Mouse (Mus musculus): ENCODE measurements around the gene Radil.
A peak's percentile ranks its signal among the peaks of the same experiment; 100 is the strongest.

Gene Radil

GRCm38 (mm10) chr5:142550706-142551652 is at the start of gene Radil:
Gene Radil, minus strand, starts transcription at chr5:142551098.
- peak; percentile 62 for DNase-seq

GRCm38 (mm10) chr5:142597648-142598390 is 46.9 kb upstream of the Radil start:
- no peak for DNase-seq

- DNase-seq = no peak
Measured at GRCm38 (mm10) chr5:142596723-142597122, 45.8 kb upstream of the Radil start.

DNA sequence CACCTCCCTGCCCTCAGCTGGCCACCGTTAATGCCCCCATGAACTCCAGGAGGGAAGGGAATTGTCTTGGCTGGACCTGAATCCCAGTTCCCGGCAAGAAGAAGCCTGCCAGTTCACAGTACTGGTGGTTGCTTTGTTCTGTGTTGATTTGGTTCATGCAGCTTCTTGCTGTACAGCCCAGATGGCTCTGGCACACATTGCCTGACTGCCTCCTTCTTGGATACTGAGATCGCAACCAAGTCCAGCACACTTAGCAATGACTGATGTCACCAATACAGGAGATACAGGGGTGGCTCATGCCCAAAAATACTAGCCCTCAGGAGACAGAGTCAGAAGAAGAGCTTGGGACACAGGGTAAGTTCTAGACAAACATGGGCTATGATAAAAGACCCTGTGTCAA is 44.8 kb upstream of the Radil start:
- DNase-seq = no peak

DNA sequence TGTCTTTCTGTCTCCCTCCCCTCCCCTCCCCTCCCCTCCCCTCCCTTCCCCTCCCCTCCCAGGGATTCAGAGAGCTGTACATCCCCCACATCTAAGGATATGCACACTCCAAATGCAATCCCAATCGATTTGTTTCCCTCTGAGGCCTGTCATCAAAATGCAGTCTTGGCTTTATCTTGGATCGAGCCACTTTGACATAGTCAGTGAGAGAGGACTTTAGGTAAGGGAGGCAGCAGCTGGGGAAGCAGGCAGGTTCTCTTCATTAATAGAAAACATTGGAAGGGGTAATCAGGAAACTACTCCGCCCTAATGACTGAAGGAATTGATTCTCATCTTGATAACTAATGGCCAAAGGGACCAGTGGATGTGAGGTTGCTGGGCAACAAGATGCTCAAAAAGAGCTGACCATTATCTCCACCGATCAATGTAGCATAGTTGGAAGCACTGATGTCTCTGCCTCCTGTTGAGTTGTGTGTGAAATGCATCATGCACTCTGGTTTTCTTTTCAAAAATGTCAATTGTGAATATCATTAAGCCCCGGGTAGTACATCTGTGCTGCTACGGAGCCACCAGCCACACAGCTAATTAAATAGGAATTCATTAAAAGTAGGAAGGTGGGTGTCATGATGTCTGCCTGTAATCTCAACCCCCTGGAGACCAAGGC is 40.2 kb upstream of the Radil start:
- DNase-seq = no peak

DNA sequence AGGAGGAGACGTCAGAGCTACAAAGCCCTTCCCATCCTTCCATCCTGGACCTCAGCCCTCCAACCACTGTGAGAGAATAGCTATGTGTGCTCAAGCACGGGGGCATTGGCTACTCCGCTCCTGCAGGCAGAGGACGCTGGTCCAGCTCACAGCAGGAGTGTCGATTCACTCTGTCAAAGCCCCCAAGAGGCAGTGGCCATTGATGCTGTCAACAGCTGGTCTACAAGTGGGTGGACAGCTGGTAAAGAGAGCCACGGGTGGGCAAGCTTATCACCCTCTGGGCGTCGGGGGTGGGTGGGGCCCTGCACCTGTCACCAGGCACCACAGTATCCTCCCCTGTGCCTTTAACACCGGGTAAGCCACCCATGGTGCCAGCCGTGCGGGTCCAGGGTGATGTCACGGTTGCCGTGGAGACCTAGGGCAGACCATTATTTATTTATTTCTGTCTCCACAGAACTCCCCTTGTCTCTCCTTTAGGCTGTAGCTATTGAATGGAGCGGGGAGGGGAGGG is 32.8 kb upstream of the Radil start:
- no peak for DNase-seq

DNA sequence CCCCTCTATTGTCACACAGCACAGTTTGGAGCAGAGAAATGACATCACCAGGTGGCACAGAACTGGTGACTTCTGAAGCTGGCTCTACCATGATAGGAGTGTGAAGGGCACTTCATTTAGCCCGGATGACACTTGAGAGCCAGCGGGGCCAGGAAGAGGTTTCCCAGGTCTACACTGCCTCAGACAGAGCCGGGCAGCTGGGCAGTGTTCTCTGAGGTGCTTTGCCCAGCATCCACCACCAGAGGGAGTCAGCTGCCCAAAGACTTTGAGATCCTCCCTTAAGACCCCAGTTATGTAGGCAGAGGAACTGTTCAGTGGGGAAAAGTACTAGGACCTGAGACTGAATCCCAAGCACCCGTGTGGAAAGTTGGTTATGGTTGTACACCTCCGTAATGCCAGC is 30.6 kb upstream of the Radil start:
- peak; percentile 51 for DNase-seq

- DNase-seq = no peak
Measured at GRCm38 (mm10) chr5:142578192-142578591, 27.3 kb upstream of the Radil start.

DNA sequence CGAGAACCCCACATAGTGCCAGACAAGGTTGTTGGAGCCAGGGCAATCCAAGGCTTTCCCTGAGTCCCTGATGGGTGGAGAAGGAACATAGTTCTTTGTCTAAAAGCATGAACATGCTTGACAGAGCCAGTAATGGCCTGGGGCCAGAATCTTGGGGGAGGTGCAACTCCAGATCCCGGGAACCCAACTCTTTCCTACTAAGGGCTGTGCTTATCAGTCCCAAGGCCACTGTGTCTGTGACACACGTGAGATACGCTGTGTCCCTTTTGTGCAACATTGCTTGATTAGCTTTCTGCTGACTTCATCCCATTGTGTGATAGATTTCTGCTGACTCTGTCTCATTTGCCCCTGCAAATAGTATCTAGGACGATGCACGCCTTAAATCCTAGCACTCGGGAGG is 25.9 kb upstream of the Radil start:
- no peak for DNase-seq

GRCm38 (mm10) chr5:142574323-142575057 is 23.6 kb upstream of the Radil start:
- DNase-seq = no peak

DNA sequence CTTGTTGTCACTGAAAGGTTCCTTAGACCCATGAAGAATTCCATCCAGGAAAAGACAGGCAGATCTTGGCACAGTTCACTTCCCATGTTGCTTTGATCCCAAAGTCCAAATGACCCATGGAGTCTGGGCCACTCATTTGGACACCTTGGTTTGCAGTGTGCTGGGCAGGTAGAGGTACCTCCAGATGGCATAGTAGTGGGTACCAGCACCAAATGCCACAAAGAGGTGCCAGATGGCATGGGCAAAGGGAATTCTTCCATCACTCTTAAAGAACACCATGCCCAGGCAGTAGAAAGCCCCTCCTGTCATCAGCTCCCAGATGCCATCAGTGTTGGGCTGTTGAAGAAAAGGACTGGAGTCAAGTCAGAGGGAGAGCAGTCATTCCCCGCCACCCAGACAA is 13.7 kb upstream of the Radil start:
- no peak for DNase-seq

DNA sequence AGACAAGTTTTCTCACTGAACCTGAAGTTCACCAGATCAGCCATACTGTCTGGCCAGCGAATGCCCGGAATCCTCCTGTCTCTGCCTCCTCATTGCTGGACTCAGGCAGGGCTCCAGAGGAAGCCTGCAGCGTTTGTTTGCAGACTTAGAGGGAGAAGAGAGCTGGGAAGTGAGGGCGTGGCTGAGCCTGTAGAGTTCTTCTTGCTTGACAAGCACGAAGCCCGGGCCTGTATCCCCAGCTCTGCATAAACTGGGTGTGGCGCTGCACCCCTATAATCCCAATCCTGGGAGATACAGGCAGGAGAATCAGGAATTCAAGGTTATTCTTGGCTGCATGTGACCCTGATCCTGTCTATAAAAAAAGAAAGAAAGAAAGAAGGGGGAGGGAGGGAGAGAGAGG is 9.4 kb upstream of the Radil start:
- DNase-seq = no peak

- DNase-seq = peak; percentile 63
Measured at GRCm38 (mm10) chr5:142557397-142558067, 6.6 kb upstream of the Radil start.

DNA sequence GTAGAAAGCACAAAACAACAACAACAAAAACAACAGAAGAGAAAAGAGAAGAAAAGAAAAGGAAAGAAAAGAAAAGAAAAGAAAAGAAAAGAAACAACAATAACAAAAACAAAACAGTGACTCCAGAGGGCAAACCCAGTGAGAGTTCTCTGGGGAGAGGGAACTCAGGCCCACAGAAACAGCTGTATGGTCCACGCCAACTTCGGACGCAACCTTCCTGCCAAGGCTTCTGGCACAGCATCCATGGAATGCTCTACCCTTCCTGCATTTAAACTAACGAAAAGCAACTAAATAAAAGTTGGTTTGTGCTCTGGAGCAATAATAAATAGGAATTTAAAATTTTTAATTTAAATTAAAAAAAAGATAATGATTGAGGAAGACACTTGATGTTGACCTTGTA is 5.8 kb upstream of the Radil start:
- no peak for DNase-seq

GRCm38 (mm10) chr5:142555866-142556265 is 5.0 kb upstream of the Radil start:
- no peak for DNase-seq

DNA sequence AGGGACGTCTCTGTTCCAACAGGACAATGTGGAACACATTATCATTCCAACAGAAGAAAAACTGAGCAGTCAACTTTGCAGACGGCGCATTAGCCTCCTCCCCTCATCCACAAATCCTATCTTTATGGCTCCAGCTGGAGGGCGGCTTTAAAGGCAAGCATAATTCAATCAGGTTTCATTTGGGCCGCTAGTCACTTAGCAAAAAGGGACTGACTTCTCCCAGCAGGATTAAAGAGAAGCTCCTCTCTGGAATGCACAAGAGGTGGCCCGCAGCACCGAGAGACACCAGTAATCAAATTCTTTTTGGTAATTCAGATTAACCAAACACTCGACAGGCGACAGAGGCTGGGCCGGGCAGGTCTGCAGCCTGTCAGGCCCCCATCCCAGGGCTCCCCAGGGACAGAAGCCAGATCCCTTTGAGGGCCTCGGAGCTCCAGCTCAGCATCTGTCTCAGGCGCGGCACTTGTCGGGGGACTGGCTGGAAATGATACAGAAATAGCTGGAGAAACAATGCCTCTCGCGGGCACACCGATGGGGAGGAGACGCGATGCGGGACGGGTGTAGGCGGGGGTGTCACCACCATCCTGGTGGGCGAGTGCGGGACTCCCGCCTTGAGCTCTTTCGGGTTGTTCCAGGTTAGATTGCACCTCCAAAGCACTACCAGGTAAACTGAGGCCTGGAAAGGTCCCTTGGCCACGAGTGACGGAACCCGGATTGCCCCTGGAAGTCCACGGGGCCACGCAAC is 765 bp downstream of the Radil start:
- DNase-seq = no peak

DNA sequence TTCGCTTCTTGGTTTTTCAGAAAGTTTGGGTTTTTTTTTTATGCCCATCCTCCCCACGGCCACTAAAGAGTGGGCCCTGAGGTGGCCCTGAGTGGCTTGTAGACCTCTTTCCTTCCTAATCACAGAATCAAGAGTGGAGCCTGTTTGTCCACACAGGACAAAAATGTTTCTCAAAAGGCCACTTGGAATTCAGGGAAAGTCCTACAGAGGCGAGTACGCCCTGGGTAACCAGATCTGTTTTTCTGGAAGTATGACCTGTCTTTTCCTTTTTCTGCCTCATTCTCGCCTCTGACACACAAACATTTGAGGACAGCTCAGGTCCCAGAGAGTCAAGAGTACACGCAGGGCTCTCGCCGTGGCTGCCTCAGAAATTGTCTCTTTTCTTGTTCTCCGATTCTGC is 1.5 kb downstream of the Radil start:
- no peak for DNase-seq

GRCm38 (mm10) chr5:142547066-142547465 is 3.8 kb downstream of the Radil start:
- DNase-seq = no peak

- no peak for DNase-seq
Measured at GRCm38 (mm10) chr5:142546344-142546743, 4.6 kb downstream of the Radil start.

DNA sequence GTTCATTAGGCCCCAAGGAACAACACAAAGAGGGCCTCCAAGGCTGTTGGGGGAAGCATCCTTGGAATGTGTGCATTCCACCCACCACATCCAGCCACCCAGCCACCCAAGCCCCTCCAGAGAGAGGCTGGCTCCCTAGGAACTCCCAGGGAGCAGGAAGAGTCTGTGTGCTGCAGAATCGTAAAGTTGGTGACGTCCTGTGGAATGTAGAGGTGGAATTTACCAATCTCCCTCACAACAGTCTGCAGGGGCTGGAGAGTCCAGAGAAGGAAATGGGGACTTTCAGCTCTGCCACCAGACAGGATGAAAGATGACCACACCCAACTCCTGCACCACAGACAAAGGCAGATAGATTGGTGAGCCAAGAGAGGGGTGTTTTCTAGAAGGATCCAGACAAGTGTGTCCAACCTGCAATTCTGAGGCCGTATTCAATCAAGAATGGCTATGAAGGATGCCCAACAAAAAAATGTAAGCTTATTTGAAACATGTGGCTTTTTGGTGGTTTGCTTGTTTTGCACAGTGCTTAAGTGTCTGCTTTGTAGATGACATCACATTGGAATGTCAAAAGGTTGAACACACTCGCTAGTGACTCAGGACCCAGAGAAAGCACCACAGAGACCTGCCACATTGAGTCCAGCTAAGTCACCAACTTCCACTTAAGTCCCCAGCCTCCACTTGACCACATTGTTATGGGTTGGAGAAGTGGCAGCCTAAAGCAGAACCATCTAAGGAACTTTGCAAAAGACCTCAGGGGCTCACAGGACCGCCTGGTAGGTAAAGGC is 5.7 kb downstream of the Radil start:
- no peak for DNase-seq

Measured in thymus, postnatal 14 days (tissue).